Comparison of ENCODE assay signal across 33 mouse cellular contexts in the genomic region with DNA sequence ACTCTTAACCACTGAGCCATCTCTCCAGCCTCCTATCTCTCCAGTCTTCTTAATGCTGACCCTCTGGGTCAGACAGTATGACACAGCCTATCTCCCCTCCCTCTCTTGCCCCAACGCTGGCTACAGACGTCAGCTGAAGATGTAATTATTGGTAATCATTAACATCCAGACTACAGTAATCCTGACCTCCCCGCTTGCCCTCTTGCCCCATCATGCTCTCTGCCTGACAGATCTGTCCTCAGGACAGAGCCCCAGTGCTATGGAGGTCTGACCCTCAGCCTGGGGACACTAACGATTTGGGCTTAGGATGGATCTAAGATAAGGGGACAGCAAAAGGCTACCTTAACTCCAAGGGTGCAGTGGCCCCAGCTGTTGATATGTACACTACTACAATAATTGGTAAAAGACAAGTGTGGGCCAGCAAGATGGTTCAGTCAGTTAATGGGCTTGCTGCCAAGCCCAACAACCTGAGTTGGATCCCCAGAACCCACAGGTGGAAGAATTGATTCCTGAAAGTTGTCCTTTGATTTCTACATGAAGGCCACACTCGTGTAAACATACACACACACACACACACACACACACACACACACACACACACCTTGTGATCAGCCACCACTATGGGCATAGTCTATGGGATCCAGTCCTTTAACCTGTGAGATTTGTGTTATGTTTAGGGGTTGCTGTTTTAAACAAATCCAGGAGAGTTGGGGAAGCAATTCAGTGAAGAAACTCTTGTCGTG. TPM values are rescaled to one million over a fixed set of nuclear protein-coding genes. Genes with fewer than 3 reads are reported as not detected.
DNase-seq lines count a peak whose midpoint lies in the region; ATAC-seq lines count a peak whose summit lies in the region.
"Had no signal": no experiment of that assay in that cellular context is flagged by ENCODE, and none has a peak within 500 bp of the region (broad histone marks: within the 10 kb centered on the region; RNA-seq: fewer than 3 reads in every experiment).

No protein-coding gene starts in this region.

- ATAC-seq in intestine, embryonic 16.5 days, result peak; percentile 70
- ATAC-seq in liver, embryonic 13.5 days (ENCODE audit: low read depth), result peak; percentile 86
- ATAC-seq: hindbrain, embryonic 16.5 days; lung, postnatal 0 days; midbrain, embryonic 16.5 days had no signal

- no peak overlapping the region for H3K9ac ChIP-seq in intestine, embryonic 16.5 days (ENCODE audit: low read depth, low read length)
- H3K9ac ChIP-seq in liver, embryonic 13.5 days, result no peak overlapping the region
- H3K9ac ChIP-seq: embryonic facial prominence, embryonic 12.5 days; forebrain, embryonic 12.5 days; limb, embryonic 15.5 days; neural tube, embryonic 13.5 days had no signal

- H3K9me3 ChIP-seq in intestine, embryonic 16.5 days (ENCODE audit: control insufficient read depth, low read length), result no peaks in the 10 kb centered on the region
- H3K9me3 ChIP-seq in liver, embryonic 13.5 days (replicated peaks), result no peaks in the 10 kb centered on the region
- H3K9me3 ChIP-seq: embryonic facial prominence, embryonic 12.5 days; forebrain, embryonic 12.5 days; G1E; limb, embryonic 15.5 days; neural tube, embryonic 13.5 days had no signal

- 58% methylated on average over 6 of the region's 6 CpGs for WGBS in intestine, embryonic 16.5 days
- 59% methylated on average over 6 of the region's 6 CpGs for WGBS in liver, embryonic 13.5 days (ENCODE audit: insufficient replicate concordance)

- intact Hi-C loops in heart, postnatal 14 days (cut with DNase I), result loop anchor here (1.0 kb wide), 1 partner anchor 38 kb away; no protein-coding TSS in a partner anchor

- no peak overlapping the region for H3K4me2 ChIP-seq in intestine, embryonic 16.5 days (ENCODE audit: low read depth, low read length)
- H3K4me2 ChIP-seq in liver, embryonic 13.5 days, result no peak overlapping the region
- H3K4me2 ChIP-seq: embryonic facial prominence, embryonic 12.5 days; forebrain, embryonic 12.5 days; limb, embryonic 15.5 days; neural tube, embryonic 13.5 days had no signal

- H3K4me3 ChIP-seq in intestine, embryonic 16.5 days (ENCODE audit: low read length), result no peak overlapping the region
- no peak overlapping the region for H3K4me3 ChIP-seq in liver, embryonic 13.5 days (replicated peaks)
- H3K4me3 ChIP-seq: embryonic facial prominence, embryonic 12.5 days; erythroblast, embryonic 14.5 days; forebrain, embryonic 12.5 days; heart, adult 2 months; left cerebral cortex, adult 2 months; limb, embryonic 15.5 days; myocyte; neural tube, embryonic 13.5 days had no signal

- no peaks in the 10 kb centered on the region for H3K36me3 ChIP-seq in intestine, embryonic 16.5 days (ENCODE audit: control insufficient read depth, insufficient read depth, low read length)
- no peaks in the 10 kb centered on the region for H3K36me3 ChIP-seq in liver, embryonic 13.5 days
- H3K36me3 ChIP-seq: embryonic facial prominence, embryonic 12.5 days; forebrain, embryonic 12.5 days; G1E; limb, embryonic 15.5 days; neural tube, embryonic 13.5 days had no signal

- no peak overlapping the region for H3K27ac ChIP-seq in intestine, embryonic 16.5 days (ENCODE audit: low read length)
- peak overlapping the region; percentile 79 for H3K27ac ChIP-seq in liver, embryonic 13.5 days
- H3K27ac ChIP-seq: embryonic facial prominence, embryonic 12.5 days; forebrain, embryonic 12.5 days; heart, adult 2 months; kidney, postnatal 0 days; left cerebral cortex, adult 2 months; limb, embryonic 15.5 days; macrophage; neural tube, embryonic 13.5 days had no signal

- peak; percentile 22 for DNase-seq in kidney, adult 18-20 months
- DNase-seq in kidney, postnatal 10 days, result no peak
- peak; percentile 7 to 58 for DNase-seq in kidney, postnatal 25 days
- DNase-seq in liver, embryonic 13.5 days, result no peak
- no peak for DNase-seq in testis, postnatal 10 days (ENCODE audit: low spot score)
- DNase-seq in adrenal gland, postnatal 36 days, result no peak
- DNase-seq in heart, postnatal 14 days, result no peak
- DNase-seq: adrenal gland, adult 2 months; B cell, adult 2 months; cerebellum, adult 11-12 months; cerebellum, postnatal 10 days; gastrocnemius, postnatal 36 days; heart, adult 2 months; heart, postnatal 4 days; left cerebral cortex, postnatal 4 days; right cerebral cortex, postnatal 4 days; thymus, adult 2 months had no signal

- no peaks in the 10 kb centered on the region for H3K27me3 ChIP-seq in intestine, embryonic 16.5 days (replicated peaks; ENCODE audit: control insufficient read depth, insufficient read depth, low read length)
- no peaks in the 10 kb centered on the region for H3K27me3 ChIP-seq in liver, embryonic 13.5 days
- H3K27me3 ChIP-seq: embryonic facial prominence, embryonic 12.5 days; forebrain, embryonic 12.5 days; limb, embryonic 15.5 days; neural tube, embryonic 13.5 days had no signal

- H3K4me1 ChIP-seq in intestine, embryonic 16.5 days (ENCODE audit: control insufficient read depth, insufficient read depth, low read length), result 0 out of 2 replicates have a peak, but pooled peaks cover 4% of the 10 kb centered on the region
- peaks cover 29% of the 10 kb centered on the region for H3K4me1 ChIP-seq in liver, embryonic 13.5 days (replicated peaks)
- H3K4me1 ChIP-seq: limb, embryonic 15.5 days had no signal

RNA-seq across cellular contexts. Expression of a gene that starts 10.8 kb away (rescaled TPM):
- polyA plus RNA-seq in intestine, embryonic 16.5 days (2015; fragmentation: Nextera tagmentation; extraction: Ambion mirVana), result 1.6 and 1.7 TPM in 2 replicates
- polyA plus RNA-seq in liver, embryonic 13.5 days (2015; fragmentation: Nextera tagmentation; extraction: Ambion mirVana), result 16.9 and 19.5 TPM in 2 replicates
- 10 to 100 TPM; 21.6 to 35.2 TPM for total RNA-seq in adrenal gland, postnatal 36 days (2021)
- under 1 TPM in 1 of 2 experiments, not detected in 1; 0.41 TPM for total RNA-seq in heart, postnatal 14 days (2021)
- total RNA-seq: CH12.LX; gastrocnemius, adult 18-20 months; gastrocnemius, postnatal 36 days had no signal
- polyA plus RNA-seq: erythroblast, embryonic 14.5 days; G1E; lung, postnatal 0 days; macrophage; myocyte had no signal

RNA-seq across cellular contexts. Expression of a gene that starts 29.7 kb away (rescaled TPM):
- polyA plus RNA-seq in intestine, embryonic 16.5 days (2015; fragmentation: Nextera tagmentation; extraction: Ambion mirVana), result 33.6 and 33.8 TPM in 2 replicates
- polyA plus RNA-seq in liver, embryonic 13.5 days (2015; fragmentation: Nextera tagmentation; extraction: Ambion mirVana), result 35.4 and 38.9 TPM in 2 replicates
- total RNA-seq in adrenal gland, postnatal 36 days (2021), result 100 to 1,000 TPM in 1 of 2 experiments, 10 to 100 TPM in 1; 95.2 to 104 TPM
- 10 to 100 TPM; 36.1 TPM for total RNA-seq in heart, postnatal 14 days (2021)

RNA-seq across cellular contexts. Expression of a gene that starts 46.9 kb away (rescaled TPM):
- 1.6 and 2.2 TPM in 2 replicates for polyA plus RNA-seq in intestine, embryonic 16.5 days (2015; fragmentation: Nextera tagmentation; extraction: Ambion mirVana)
- 0.09 and 0.14 TPM in 2 replicates for polyA plus RNA-seq in liver, embryonic 13.5 days (2015; fragmentation: Nextera tagmentation; extraction: Ambion mirVana)
- 1 to 10 TPM; 3.3 to 5.5 TPM for total RNA-seq in adrenal gland, postnatal 36 days (2021)
- 1 to 10 TPM; 2.8 to 3.7 TPM for total RNA-seq in heart, postnatal 14 days (2021)
- total RNA-seq: CH12.LX had no signal
- polyA plus RNA-seq: G1E, macrophage had no signal

Comparison
In these comparisons a context has a peak if more than half of its experiments do, and no peak if none do; other contexts are left out.
1. DNase-seq: peak in kidney, adult 18-20 months (single experiment) and kidney, postnatal 25 days (2 of 2); none in kidney, postnatal 10 days (single experiment), liver, embryonic 13.5 days (single experiment), testis, postnatal 10 days (single experiment), adrenal gland, postnatal 36 days (0 of 2) and heart, postnatal 14 days (0 of 2).
2. RNA of a gene that starts 10.8 kb away (total RNA-seq): 21.6 to 35.2 TPM in adrenal gland, postnatal 36 days; 0.41 TPM in heart, postnatal 14 days; every median in the first group is over 10 times any median in the second.